Comparison of ENCODE assay signal across 7 mouse cellular contexts in genomic region chr14:34503325-34503647, GRCm38 (mm10). TPM values are rescaled to one million over a fixed set of nuclear protein-coding genes. Genes with fewer than 3 reads are reported as not detected.
DNase-seq lines count a peak whose midpoint lies in the region; ATAC-seq and TF ChIP-seq lines count a peak whose summit lies in the region.

Bmpr1a (minus strand) TSS chr14:34503341.

- 7% methylated on average over 15 of the region's 15 CpGs for WGBS in neural tube, embryonic 11.5 days
- 11% methylated on average over 15 of the region's 15 CpGs for WGBS in liver, embryonic 13.5 days (ENCODE audit: insufficient replicate concordance)

- H3K9ac ChIP-seq in neural tube, embryonic 11.5 days (ENCODE audit: low read length), result peak within 1 kb of the TSS; percentile 97
- H3K9ac ChIP-seq in liver, embryonic 13.5 days, result peak within 1 kb of the TSS; percentile 82

- no peaks in the 10 kb centered on the region for H3K36me3 ChIP-seq in neural tube, embryonic 11.5 days (ENCODE audit: control insufficient read depth, insufficient read depth, low read length)
- H3K36me3 ChIP-seq in liver, embryonic 13.5 days, result no peaks in the 10 kb centered on the region

- no peaks in the 10 kb centered on the region for H3K27me3 ChIP-seq in neural tube, embryonic 11.5 days (ENCODE audit: control insufficient read depth, insufficient read depth, low read length)
- H3K27me3 ChIP-seq in liver, embryonic 13.5 days, result peaks cover 75% of the 10 kb centered on the region

- no peak for ATAC-seq in neural tube, embryonic 11.5 days (ENCODE audit: insufficient read depth, low FRiP score, low TSS enrichment)
- no peak for ATAC-seq in liver, embryonic 13.5 days (ENCODE audit: low read depth)

- peak within 1 kb of the TSS; percentile 94 for H3K27ac ChIP-seq in neural tube, embryonic 11.5 days (ENCODE audit: low read depth, low read length)
- peak within 1 kb of the TSS; percentile 97 for H3K27ac ChIP-seq in embryonic fibroblast, embryonic 13.5 days (ENCODE audit: insufficient read depth, low read length)
- peak within 1 kb of the TSS; percentile 75 for H3K27ac ChIP-seq in liver, embryonic 13.5 days

- DNase-seq in neural tube, embryonic 11.5 days (ENCODE audit: low spot score), result no peak
- no peak for DNase-seq in neural tube, embryonic 10.5 days (ENCODE audit: extremely low spot score, low spot score)
- DNase-seq in heart, postnatal 4 days, result no peak
- no peak for DNase-seq in liver, embryonic 13.5 days
- no peak for DNase-seq in cerebellum, adult 18-20 months
- no peak for DNase-seq in thymus, postnatal 0 days (ENCODE audit: low spot score)

- peaks cover 14% of the 10 kb centered on the region for H3K4me1 ChIP-seq in neural tube, embryonic 11.5 days (ENCODE audit: control insufficient read depth, insufficient read depth, low read length)
- H3K4me1 ChIP-seq in embryonic fibroblast, embryonic 13.5 days (ENCODE audit: control insufficient read depth, insufficient read depth, low read length), result peaks cover 6% of the 10 kb centered on the region
- H3K4me1 ChIP-seq in liver, embryonic 13.5 days (replicated peaks), result peaks cover 36% of the 10 kb centered on the region

- no peak for TF ChIP-seq CTCF in embryonic fibroblast, embryonic 13.5 days (IDR thresholded peaks at IDR 0.05; ENCODE audit: borderline replicate concordance, insufficient read depth, low read length)

- TF ChIP-seq POLR2A in embryonic fibroblast, embryonic 13.5 days (IDR thresholded peaks at IDR 0.05; ENCODE audit: low read depth, low read length), result 0 out of 2 replicates have a peak, but pooled peaks have one; percentile 20

- H3K4me3 ChIP-seq in neural tube, embryonic 11.5 days (ENCODE audit: low read depth, low read length), result peak within 1 kb of the TSS; percentile 87
- peak within 1 kb of the TSS; percentile 99 for H3K4me3 ChIP-seq in embryonic fibroblast, embryonic 13.5 days (ENCODE audit: insufficient read depth, low read length)
- H3K4me3 ChIP-seq in liver, embryonic 13.5 days (replicated peaks), result peak within 1 kb of the TSS; percentile 73

- peak within 1 kb of the TSS; percentile 66 for H3K4me2 ChIP-seq in neural tube, embryonic 11.5 days (ENCODE audit: low read depth)
- peak within 1 kb of the TSS; percentile 91 for H3K4me2 ChIP-seq in liver, embryonic 13.5 days

- no peaks in the 10 kb centered on the region for H3K9me3 ChIP-seq in neural tube, embryonic 11.5 days (ENCODE audit: control insufficient read depth, low read length)
- H3K9me3 ChIP-seq in liver, embryonic 13.5 days (replicated peaks), result no peaks in the 10 kb centered on the region

RNA-seq across cellular contexts. Expression of gene Bmpr1a, which starts in this region (rescaled TPM):
- polyA plus RNA-seq in neural tube, embryonic 11.5 days (2014; fragmentation: Nextera tagmentation; extraction: Ambion mirVana), result 51.4 and 54.9 TPM in 2 replicates
- polyA plus RNA-seq in embryonic fibroblast, embryonic 13.5 days (2011; ENCODE audit: insufficient read length, low read depth, missing spikeins), result 116 and 146 TPM in 2 replicates
- total RNA-seq in heart, postnatal 4 days (2021), result 100 to 1,000 TPM; 107 to 115 TPM
- 3.4 and 5.0 TPM in 2 replicates for polyA plus RNA-seq in liver, embryonic 13.5 days (2015; fragmentation: Nextera tagmentation; extraction: Ambion mirVana)
- 8.2 and 8.3 TPM in 2 replicates for polyA plus RNA-seq in thymus, postnatal 0 days (2015; fragmentation: Nextera tagmentation; extraction: Ambion mirVana)
